Mouse (Mus musculus) heart, postnatal 14 days (tissue): ENCODE results near the gene Adgrg6. TPM values are rescaled to one million over a fixed set of nuclear protein-coding genes. Genes with fewer than 3 reads are reported as not detected.
A peak's percentile ranks its signal among the peaks of the same experiment; 100 is the strongest.

Experiments used
- DNase-seq, 2 experiments: peaks; one replicate each; pipeline ENCODE4 v3.0.0; 2021 to 2022
- intact Hi-C: fragments of 180-260 bp; cut with DNase I; formaldehyde crosslinking; loops from one replicate; pipeline ENCODE4 v1.15.1; 2025
- total RNA-seq, 2 experiments: library from RNA; stranded (reverse); gene quantifications; 2 replicates each; pipeline ENCODE4 v1.2.3; 2021

Adgrg6 gene
- total RNA-seq, 2 experiments from 2014 or later: 2.7 to 3.5 TPM

GRCm38 (mm10) chr10:14440860-14441579, 104.4 kb downstream of the Adgrg6 start:
- no peak for DNase-seq
- intact Hi-C loops: no loop called here

DNA sequence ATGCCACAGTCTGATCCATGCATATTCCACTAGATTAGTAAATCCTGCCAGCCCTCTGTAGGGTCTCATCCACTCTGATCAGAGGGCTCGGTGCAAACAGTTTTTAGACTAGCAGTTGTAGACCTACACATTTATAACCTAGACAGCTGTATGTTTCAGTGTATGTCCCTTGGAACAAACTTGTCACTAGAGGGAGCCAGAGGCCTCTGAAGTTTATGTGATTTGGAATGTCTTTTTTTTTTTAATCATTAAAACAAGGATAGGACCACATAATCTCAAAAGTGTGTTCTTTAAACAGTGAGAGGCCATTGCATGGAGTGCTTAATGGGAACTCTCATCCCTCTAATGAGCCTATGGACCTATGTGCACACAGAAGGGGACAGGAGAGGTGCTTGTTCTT, 141.4 kb downstream of the Adgrg6 start:
- peak in 1 of 2 experiments; percentile 53 for DNase-seq
- intact Hi-C loops: no loop called here

DNA sequence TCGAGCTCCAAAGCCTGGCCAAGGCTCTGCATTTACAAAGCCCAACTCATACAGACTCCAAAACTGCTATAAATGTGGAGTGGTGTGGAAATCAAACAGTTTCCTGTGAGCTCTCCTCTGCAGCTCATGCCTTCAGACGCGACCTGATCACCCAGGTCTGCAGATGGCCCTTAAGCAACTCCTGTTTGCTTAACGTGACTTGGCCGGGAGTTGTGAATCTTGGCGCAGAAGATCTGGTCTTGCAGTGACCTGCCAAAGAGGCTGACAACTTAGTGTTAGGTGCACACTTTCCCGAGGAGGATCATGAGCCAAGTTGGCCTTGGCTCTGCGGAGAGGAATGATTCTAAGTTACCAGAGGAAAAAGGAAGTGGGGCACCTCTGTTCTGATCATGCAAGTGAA, 143.7 kb downstream of the Adgrg6 start:
- intact Hi-C loops: no loop called here

GRCm38 (mm10) chr10:14391025-14391639, 154.3 kb downstream of the Adgrg6 start:
- DNase-seq: peak; percentile 51 to 78

More for the DNA sequence above, 143.7 kb downstream of the Adgrg6 start:
- DNase-seq: peak in 1 of 2 experiments; percentile 3

GRCm38 (mm10) chr10:14385574-14385973, 159.9 kb downstream of the Adgrg6 start:
- intact Hi-C loops: no loop called here
- no peak for DNase-seq

More at GRCm38 (mm10) chr10:14391025-14391639, 154.3 kb downstream of the Adgrg6 start:
- intact Hi-C loops: loop anchor here (2.0 to 5.0 kb wide), 4 partner anchors 69 to 1374 kb away; no protein-coding TSS in a partner anchor

DNA sequence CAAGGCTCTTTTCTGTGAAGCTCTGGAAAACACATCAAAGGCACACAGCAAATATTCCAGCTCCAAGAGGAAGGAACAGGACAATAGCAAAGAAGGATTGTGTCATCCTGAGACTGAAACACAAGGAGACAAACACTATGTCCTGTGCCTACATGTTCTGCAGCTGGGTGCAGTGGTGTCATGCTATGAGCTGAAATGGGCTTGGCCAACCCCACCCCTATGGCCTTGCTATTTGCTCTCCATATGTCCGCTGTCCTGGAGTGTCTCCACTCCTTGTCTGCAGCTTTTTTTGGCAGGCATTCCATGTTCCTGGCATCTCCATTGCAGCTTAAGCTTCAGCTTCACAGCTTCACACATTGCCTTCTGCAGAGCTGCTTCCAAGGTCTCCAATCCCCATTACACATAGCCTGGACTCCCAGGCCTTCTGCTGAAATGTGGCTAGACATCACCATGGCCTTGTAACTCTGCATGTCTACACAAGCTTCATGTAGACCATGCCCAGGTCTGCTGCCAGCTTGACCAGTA, 180.3 kb downstream of the Adgrg6 start:
- peak; percentile 13 to 42 for DNase-seq

DNA sequence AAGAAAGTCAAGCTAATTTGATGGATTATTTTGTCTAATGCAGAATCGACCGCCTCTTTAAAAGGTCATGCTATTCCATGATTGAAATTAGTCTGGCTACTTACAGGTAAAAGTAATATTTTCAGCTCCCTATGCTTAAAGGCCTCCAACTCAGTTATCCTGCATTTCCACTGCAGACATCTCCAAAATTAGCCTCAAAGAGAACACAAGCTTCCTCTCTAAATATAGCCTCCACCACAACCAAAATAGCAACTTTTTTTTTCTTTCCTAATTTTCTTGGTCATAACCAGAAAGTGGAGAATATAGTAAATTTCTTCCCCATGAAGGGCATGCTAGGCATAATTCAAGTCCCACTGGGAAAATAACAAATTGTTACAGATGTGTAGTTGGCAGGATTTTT, 182.2 kb downstream of the Adgrg6 start:
- DNase-seq: no peak
- intact Hi-C loops: no loop called here

More for the DNA sequence above, 180.3 kb downstream of the Adgrg6 start:
- intact Hi-C loops: no loop called here

GRCm38 (mm10) chr10:14358271-14358670, 187.2 kb downstream of the Adgrg6 start:
- intact Hi-C loops: no loop called here
- DNase-seq: no peak

Other genes with a start within 250 kb of the Adgrg6 start
- 10 to 100 TPM; 30.6 to 32.7 TPM for gene Vta1, start 159.9 kb upstream of the Adgrg6 start, total RNA-seq
- not detected for gene Nmbr, start 159.9 kb upstream of the Adgrg6 start, total RNA-seq
- not detected for gene Gje1, start 172.6 kb upstream of the Adgrg6 start, total RNA-seq